Comparison of ENCODE assay signal across 9 mouse cellular contexts in the genomic region with DNA sequence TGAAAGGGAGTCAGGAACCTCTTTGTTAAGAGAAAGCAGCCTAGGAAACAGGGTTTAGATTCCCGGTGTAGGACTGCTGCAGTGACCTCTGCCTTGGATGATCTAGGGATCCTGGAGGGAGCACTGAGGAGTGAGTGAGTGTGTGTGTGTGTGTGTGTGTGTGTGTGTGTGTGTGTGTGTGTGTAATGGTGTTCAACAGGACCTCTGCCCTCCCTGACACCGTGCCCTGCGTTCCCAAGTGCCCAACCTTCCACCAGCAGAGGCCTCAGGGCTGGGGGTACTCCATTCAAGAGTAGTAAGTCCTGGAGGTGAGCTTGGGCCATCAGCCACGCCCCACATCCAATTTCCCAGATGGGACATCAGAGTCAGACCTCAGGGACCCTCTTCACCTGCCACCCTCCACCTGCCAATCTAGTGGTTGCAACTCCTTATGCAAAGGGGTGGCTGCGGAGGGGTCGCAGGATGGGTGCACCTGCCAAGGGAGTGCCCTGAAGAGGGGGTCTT. TPM values are rescaled to one million over a fixed set of nuclear protein-coding genes. Genes with fewer than 3 reads are reported as not detected.
DNase-seq lines count a peak whose midpoint lies in the region; ATAC-seq and TF ChIP-seq lines count a peak whose summit lies in the region.
"Had no signal": no experiment of that assay in that cellular context is flagged by ENCODE, and none has a peak within 500 bp of the region (broad histone marks: within the 10 kb centered on the region; RNA-seq: fewer than 3 reads in every experiment).

No protein-coding gene starts in this region.

- peak overlapping the region; percentile 42 for H3K9ac ChIP-seq in heart, adult 2 months (ENCODE audit: low read depth, low read length)
- peak overlapping the region; percentile 66; the same call in 1 of the 2 replicates for H3K9ac ChIP-seq in hindbrain, embryonic 11.5 days (ENCODE audit: low read depth, low read length)
- H3K9ac ChIP-seq in liver, postnatal 0 days (replicated peaks): no peak overlapping the region

- no peak for TF ChIP-seq CTCF in heart, adult 2 months (IDR thresholded peaks at IDR 0.05)
- TF ChIP-seq CTCF in liver, postnatal 0 days (IDR thresholded peaks at IDR 0.05; ENCODE audit: low read depth): no peak

- no peaks in the 10 kb centered on the region for H3K36me3 ChIP-seq in heart, adult 2 months (ENCODE audit: control insufficient read depth, insufficient read depth, low read length)
- H3K36me3 ChIP-seq in hindbrain, embryonic 11.5 days (ENCODE audit: control insufficient read depth, insufficient read depth, low read length): no peaks in the 10 kb centered on the region
- H3K36me3 ChIP-seq in liver, postnatal 0 days (replicated peaks; ENCODE audit: insufficient read depth, low read length): no peaks in the 10 kb centered on the region

- peaks cover 6% of the 10 kb centered on the region; the same call in 1 of the 2 replicates for H3K27me3 ChIP-seq in heart, adult 2 months (ENCODE audit: control insufficient read depth, insufficient read depth, low read length)
- H3K27me3 ChIP-seq in hindbrain, embryonic 11.5 days (ENCODE audit: control insufficient read depth, insufficient read depth, low read length): peaks cover 6% of the 10 kb centered on the region
- peaks cover 28% of the 10 kb centered on the region for H3K27me3 ChIP-seq in liver, postnatal 0 days (ENCODE audit: insufficient read depth, low read length)

- no peaks in the 10 kb centered on the region for H3K9me3 ChIP-seq in hindbrain, embryonic 11.5 days (ENCODE audit: control insufficient read depth, low read length)
- H3K9me3 ChIP-seq in liver, postnatal 0 days (ENCODE audit: low read length): no peaks in the 10 kb centered on the region
- H3K9me3 ChIP-seq: megakaryocyte, embryonic 14.5 days had no signal

- H3K79me2 ChIP-seq in heart, adult 2 months (replicated peaks; ENCODE audit: control insufficient read depth, insufficient read depth, low read length): no peaks in the 10 kb centered on the region

- TF ChIP-seq EP300 in heart, adult 2 months (IDR thresholded peaks at IDR 0.05; ENCODE audit: insufficient read depth, low read depth, low read length): no peak
- TF ChIP-seq EP300 in liver, postnatal 0 days (IDR thresholded peaks at IDR 0.05; ENCODE audit: low read depth): no peak

- H3K27ac ChIP-seq in heart, adult 2 months: no peak overlapping the region
- H3K27ac ChIP-seq in hindbrain, embryonic 11.5 days (ENCODE audit: low read depth, low read length): no peak overlapping the region
- H3K27ac ChIP-seq in liver, postnatal 0 days (ENCODE audit: low read depth): no peak overlapping the region

- 43% methylated on average over 6 of the region's 6 CpGs for WGBS in heart, adult 2 months
- WGBS in hindbrain, embryonic 11.5 days: 14% methylated on average over 6 of the region's 6 CpGs
- 21% methylated on average over 4 of the region's 6 CpGs for WGBS in liver, postnatal 0 days (ENCODE audit: insufficient replicate concordance)

- 0 out of 2 replicates have a peak, but pooled peaks have one; percentile 15 for ATAC-seq in hindbrain, embryonic 11.5 days (ENCODE audit: low FRiP score)
- ATAC-seq in liver, postnatal 0 days: no peak

- H3K4me1 ChIP-seq in heart, adult 2 months (ENCODE audit: control insufficient read depth, insufficient read depth, low read length): no peaks in the 10 kb centered on the region; the same call in 1 of the 2 replicates
- peaks cover 4% of the 10 kb centered on the region; the same call in 1 of the 2 replicates for H3K4me1 ChIP-seq in hindbrain, embryonic 11.5 days (replicated peaks; ENCODE audit: control insufficient read depth, insufficient read depth, low read length)
- peaks cover 7% of the 10 kb centered on the region for H3K4me1 ChIP-seq in liver, postnatal 0 days (ENCODE audit: insufficient read depth)

- no peak for TF ChIP-seq POLR2A in heart, adult 2 months (IDR thresholded peaks at IDR 0.05; ENCODE audit: insufficient read depth, low read depth, low read length)

- DNase-seq in heart, adult 2 months: no peak
- no peak for DNase-seq in heart, postnatal 14 days
- DNase-seq in R1 (ENCODE audit: low read depth, low spot score): peak; percentile 35
- DNase-seq in hindbrain, embryonic 11.5 days (ENCODE audit: low spot score): no peak
- DNase-seq in liver, postnatal 0 days: no peak
- DNase-seq in ovary, postnatal 10 days (ENCODE audit: low spot score): no peak
- DNase-seq in adrenal gland, postnatal 4 days (ENCODE audit: low spot score in 2 of 2): no peak
- DNase-seq in layer of hippocampus, adult 9-11 months: no peak

- intact Hi-C loops in heart, adult 2 months (cut with DNase I): no loop called here
- intact Hi-C loops in heart, postnatal 14 days (cut with DNase I): no loop called here

- no peak overlapping the region for H3K4me3 ChIP-seq in heart, adult 2 months
- peak overlapping the region; percentile 58 for H3K4me3 ChIP-seq in hindbrain, embryonic 11.5 days (ENCODE audit: low read depth, low read length)
- peak overlapping the region; percentile 47 for H3K4me3 ChIP-seq in liver, postnatal 0 days (ENCODE audit: low read depth, low read length)

- H3K4me2 ChIP-seq in hindbrain, embryonic 11.5 days (replicated peaks; ENCODE audit: low read depth, low read length): peak overlapping the region; percentile 99
- H3K4me2 ChIP-seq in liver, postnatal 0 days (ENCODE audit: low read depth, low read length): peak overlapping the region; percentile 79

RNA-seq across cellular contexts. Expression of gene Adam11, which starts 0.4 kb away (rescaled TPM):
- 1 to 10 TPM; 3.4 to 4.9 TPM for total RNA-seq in heart, adult 2 months (2021)
- 10.1 and 12.5 TPM in 2 replicates for polyA plus RNA-seq in heart, adult 2 months (2012; rRNA removed)
- 1 to 10 TPM; 4.0 to 4.4 TPM for total RNA-seq in heart, postnatal 14 days (2021)
- polyA plus RNA-seq in hindbrain, embryonic 11.5 days (2014; fragmentation: Nextera tagmentation; extraction: Ambion mirVana): 16.6 and 19.2 TPM in 2 replicates
- 0.20 and 0.22 TPM in 2 replicates for polyA plus RNA-seq in liver, postnatal 0 days (2015; fragmentation: Nextera tagmentation; extraction: Ambion mirVana)
- total RNA-seq in adrenal gland, postnatal 4 days (2021): 10 to 100 TPM; 17.4 to 17.6 TPM

RNA-seq across cellular contexts. Expression of gene Gjc1, which starts 58.6 kb away (rescaled TPM):
- total RNA-seq in heart, adult 2 months (2021): 10 to 100 TPM; 19.4 to 23.4 TPM
- 12.9 and 26.4 TPM in 2 replicates for polyA plus RNA-seq in heart, adult 2 months (2012; rRNA removed)
- total RNA-seq in heart, postnatal 14 days (2021): 10 to 100 TPM; 37.7 to 42.6 TPM
- 78.5 and 82.8 TPM in 2 replicates for polyA plus RNA-seq in hindbrain, embryonic 11.5 days (2014; fragmentation: Nextera tagmentation; extraction: Ambion mirVana)
- 1.4 and 1.6 TPM in 2 replicates for polyA plus RNA-seq in liver, postnatal 0 days (2015; fragmentation: Nextera tagmentation; extraction: Ambion mirVana)
- total RNA-seq in adrenal gland, postnatal 4 days (2021): 10 to 100 TPM; 39.6 to 40.2 TPM
